Mouse (Mus musculus): Measurements from ENCODE around the gene Hs3st6.
"Not testable (repeated sequence)": the region's sequence is repeated elsewhere in the genome, so short reads cannot be mapped to it uniquely, and the experiment has no call there.

Hs3st6 gene

DNA sequence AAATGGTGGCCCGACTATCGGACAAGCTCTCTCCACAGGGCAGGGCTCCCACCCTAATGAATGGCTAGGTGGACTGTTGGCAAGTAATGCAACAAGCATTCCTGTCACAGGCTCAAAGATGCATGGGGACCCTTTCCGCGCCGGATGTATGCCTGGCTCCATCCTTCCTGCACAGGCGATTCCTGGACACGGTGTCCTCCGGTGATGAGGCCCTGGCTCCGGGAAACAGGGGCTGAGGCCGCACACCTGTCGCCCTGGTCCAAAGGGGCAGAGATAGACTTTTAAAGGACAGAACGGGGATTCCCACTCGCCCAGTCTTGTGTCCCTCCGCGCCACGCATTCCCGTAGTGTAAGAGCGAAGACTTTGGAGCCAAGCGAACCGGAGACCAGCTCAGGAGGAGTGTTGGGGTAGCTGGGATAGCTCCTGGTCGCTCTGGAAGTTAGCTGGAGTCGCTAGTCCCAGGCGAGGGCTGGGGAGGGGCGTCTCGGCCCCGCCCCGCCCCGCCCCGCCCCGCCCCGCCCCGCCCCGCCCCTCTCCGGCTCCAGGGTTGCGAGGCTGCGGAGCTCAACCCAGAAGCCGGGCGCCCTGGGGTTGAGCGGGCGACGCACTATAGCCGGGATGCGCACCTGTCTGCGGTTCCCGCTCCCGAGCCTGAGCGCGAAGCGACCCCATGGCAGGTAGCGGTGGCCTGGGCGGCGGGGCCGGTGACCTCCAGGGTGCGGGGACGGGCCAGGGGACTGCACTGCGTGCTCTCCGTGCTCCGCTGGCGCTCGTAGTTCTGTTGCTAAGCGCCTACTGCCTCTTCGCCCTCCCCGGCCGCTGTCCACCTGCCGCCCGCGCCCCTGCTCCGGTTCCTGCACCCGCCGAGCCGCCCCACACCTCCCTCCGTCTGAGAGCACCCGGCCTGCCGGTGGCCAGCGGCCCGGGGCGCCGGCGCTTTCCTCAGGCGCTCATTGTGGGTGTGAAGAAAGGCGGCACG, at the start of gene Hs3st6:
TSS of gene Hs3st6 (plus strand) at position 574 of the 980 bp plus-strand sequence.
- DNase-seq = no peak

DNA sequence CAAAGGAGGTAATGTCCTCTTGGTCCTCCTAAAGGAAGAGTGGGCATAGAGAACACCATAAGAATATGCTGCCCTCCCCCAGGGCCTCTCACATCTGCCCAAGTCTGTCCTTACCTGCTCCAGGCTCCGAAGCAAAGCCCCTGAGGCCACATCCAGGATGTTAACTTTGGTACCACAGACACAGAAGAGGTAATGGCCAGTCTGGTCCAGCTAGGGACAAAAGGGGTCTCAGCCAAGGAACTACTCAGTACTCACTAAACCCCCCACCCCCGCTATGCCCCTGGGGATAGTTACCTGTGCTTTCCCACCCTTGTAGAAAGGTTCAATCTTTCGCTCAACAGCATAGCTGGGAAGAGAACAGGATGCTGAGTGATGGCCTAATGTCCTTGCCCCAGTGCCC, 47.0 kb upstream of the Hs3st6 start:
- peak; percentile 31 for DNase-seq

DNA sequence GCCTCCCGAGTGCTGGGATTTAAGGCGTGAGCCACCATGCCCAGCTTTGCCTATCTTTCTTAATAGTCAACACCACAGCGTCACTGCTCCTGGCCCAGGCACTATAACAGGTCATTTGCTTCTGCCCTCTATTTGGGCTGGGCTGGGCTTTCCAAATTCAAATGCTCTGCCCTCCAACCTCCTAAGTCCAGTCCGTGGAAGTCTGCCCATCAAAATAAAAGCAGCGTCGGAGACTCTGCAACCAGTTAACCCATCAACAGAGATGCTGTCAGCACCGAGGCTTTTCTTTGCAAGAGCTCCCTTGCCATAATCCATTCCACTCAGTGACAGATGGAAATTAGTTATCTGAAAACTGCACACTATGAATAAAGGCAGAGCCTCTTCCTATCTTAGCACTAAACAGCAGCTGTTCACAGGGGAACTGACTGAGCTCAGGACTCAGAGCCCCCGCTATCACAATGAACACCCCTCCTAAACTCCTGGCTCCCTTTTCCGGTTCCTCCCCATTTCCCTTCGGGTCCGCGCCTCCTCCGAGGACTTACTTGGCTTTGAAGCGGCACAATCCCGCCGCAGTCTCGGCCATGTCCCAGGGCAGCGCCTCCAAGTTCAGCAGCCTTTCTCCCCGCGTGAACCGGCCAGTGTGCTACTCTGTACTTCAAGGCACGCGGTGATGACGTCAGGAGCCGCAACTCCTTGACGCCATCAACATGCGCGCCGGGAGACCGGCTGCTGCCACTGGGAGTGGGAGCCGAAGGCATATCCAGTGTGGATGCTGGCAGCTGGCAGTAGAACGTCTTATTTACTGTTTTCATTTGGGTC, 45.6 kb upstream of the Hs3st6 start, which contains the start of gene Tbl3:
TSS of gene Tbl3 (minus strand) at position 679 of the 819 bp plus-strand sequence.
- DNase-seq = peak; percentile 93

DNA sequence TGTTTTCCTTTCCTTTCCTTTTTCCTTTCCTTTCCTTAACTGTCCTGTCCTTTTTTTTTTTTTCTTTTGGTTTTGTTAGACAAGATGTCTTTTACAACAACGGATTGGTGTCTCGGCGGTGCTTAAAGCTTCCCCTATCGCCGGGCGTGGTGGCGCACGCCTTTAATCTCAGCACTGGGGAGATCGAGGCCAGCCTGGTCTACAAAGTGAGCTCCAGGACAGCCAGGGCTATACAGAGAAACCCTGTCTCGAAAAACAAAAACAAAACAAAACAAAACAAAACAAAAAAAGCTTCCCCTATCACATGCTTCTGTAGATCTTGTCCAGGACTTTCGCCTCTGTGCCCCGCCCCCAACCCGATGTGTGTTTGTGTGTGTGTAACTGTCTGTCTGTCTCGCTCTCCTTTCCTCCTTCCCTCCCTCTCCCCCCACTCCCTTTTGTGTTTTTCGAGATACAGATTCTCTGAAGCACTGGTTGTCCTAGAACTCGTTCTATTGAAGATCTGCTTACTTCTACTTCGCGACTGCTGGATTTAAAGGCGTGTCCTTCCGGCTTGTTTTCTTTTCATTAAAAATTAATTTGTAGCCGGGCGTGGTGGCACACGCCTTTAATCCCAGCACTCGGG, 44.9 kb upstream of the Hs3st6 start:
- no peak for DNase-seq

DNA sequence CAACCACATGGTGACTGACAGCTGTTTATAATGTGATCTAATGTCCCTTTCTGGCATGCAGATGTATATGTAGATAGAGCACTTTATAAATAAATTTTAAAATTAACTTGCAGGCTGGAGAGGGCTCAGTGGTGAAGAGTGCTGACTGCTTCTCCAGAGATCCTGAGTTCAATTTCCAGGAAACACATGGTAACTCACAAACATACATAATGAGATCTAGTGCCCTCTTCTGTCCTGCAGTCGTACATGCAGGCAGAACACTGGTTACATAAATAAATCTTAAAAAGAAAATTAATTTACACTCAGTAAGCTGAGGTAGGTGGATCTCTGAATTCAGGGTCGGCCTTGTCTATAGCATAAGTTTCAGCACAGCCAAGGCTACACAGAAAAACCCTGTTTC, 44.1 kb upstream of the Hs3st6 start:
- peak; percentile 53 for DNase-seq

DNA sequence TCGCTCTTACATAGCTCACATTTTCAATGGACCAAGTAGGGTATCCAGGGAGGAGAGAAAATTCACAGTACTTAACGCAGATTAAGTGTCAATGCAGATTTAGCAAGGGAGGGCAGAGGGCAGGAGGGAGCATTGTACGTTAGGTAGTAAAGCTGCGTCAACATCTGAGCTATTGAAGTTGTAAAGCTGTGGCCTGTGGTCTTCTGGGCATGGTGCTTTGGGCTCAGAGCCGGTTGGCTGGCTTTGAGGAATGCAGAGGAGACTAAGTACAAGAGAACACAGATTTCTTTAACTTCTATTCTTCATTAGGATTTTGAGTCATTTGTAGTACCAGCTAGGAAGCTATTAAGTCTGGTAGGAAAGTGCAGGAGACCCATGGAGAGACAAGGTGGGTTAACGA, 37.2 kb upstream of the Hs3st6 start:
- DNase-seq = no peak

DNA sequence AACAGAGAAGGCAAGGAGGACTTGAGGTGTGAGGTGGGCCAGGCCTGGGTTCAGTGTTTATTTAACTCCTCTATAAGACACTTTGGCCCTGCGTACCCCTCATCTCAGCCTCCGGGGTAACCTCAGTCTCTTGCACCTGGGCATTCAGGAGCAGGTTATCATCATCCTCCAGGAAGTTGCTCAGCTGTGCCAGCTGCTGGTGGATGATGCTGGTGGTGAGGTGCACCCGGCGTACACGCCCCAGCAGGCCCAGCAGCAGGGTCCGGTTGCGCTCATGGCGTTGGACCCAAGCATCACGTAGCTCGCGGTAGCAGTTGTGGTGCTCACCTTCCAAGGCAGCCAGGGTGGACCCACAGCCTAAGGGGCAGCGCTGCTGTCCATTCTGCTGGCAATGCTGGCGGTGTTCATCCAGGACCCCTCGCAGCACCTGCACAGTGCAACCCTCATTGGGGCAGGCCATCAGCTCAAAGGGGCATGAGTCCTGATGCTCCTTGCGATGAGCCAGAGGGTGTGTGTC, 36.6 kb upstream of the Hs3st6 start:
- no peak for DNase-seq

DNA sequence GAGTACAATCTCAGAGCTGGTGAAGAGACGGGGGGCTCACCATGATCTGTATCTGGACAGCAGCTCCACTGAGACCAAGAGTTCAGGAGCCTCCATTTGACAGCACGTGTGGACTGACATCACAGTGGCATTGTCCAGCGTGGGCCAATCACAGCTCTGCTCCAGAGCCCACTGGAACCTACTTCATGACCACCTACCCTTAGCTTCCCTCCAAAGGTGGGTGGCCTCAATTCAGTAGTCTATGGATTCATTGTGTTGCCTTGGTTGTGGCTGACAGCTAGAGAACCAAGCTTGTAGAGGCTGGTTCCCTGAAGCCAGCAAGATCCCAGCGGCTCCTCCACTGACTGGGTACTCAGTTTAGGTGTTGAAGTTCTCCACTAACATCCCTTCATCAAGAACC, 34.8 kb upstream of the Hs3st6 start, which contains the start of the genes Rnf151 and Rps2:
TSS of gene Rnf151 (minus strand) at position 121 of the 400 bp plus-strand sequence.
TSS of gene Rps2 (plus strand) at position 174 of the 400 bp plus-strand sequence.
- DNase-seq = no peak

DNA sequence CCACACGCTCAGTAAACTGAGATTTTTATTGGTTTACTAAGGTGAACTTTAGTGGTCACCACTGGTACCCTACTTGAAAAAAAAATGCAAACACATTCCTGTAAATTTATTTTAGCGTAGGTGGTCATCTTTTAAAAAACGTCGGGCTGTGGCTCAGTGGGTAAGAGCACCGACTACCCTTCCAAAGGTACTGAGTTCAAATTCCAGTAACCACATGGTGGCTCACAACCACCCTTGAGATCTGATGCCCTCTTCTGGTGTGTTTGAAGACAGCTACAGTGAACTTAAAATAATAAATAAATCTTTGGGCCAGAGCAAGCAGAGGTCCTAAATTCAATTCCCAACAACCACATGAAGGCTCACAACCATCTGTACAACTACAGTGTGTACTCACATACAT, 33.9 kb upstream of the Hs3st6 start:
- DNase-seq = not testable (repeated sequence)

DNA sequence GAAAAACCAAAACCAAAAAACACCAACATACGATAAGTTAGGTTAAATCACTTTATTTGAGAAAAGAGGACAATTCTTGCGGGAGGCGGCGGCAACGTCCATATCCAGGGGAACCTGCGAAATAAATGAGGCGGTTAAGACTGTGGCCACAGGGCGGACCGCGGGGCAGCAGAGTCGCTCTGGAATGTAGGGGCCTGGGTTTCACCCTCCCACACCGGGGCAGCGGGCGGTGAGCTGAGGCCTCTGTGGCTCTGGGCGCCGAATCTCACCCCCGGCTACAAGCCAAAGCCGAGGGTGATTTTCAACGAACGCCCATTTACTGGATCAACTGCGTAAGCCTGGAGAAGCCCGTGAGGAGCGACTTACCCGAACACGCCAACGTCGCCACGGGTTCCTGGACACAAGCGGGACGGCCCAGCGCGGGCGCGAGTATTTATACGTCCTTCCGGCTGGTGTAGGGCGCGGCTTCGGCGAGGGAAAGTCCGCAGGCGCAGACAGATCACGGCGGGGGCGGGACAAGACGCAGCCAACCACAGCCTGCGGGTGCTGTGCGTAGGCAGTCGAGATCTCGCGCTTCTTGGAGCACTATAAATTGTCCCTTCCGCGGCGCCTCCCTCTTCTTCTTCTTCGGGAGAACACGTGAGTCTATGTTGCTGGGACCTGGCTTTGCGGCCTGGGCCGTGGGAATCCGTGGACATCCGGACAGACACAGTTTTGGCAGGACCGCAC, 33.1 kb upstream of the Hs3st6 start:
- peak; percentile 97 for DNase-seq

DNA sequence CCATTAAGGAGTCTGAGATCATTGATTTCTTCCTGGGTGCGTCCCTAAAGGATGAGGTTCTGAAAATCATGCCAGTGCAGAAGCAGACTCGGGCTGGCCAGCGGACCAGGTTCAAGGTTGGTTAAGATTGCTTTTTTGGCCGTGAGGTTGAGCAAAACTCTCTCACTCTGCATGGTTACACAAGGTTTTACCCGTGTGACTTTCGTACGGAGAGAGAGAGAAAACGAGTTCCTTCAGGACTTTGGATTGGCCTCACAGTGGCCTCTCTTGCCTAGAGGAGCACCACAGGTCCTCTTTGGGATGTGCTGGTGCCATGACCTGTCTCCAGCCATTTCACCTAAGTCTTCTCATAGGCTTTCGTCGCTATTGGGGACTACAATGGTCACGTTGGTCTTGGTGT, 32.2 kb upstream of the Hs3st6 start:
- not testable (repeated sequence) for DNase-seq

DNA sequence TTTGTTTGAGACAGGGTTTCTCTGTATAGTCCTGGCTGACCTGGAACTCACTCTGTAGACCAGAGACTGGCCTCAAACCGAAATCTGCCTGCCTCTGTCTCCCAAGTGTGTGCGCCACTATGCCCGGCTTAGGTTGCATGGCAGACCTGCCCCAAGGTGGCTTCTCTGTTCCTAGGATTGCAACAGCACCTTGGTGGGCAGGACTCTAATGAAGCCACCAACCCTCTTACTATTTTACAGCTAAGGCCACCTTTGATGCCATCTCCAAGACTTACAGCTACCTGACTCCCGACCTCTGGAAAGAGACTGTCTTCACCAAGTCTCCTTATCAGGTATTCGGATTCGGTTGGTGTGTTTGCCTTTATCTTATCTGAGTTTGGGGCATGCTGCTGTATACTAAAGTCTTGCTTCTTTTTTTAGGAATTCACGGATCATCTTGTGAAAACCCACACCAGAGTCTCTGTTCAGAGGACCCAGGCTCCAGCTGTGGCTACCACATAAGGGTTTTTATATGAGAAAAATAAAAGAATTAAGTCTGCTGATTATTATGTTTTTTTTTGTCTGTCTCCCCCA, 31.3 kb upstream of the Hs3st6 start:
- not testable (repeated sequence) for DNase-seq

DNA sequence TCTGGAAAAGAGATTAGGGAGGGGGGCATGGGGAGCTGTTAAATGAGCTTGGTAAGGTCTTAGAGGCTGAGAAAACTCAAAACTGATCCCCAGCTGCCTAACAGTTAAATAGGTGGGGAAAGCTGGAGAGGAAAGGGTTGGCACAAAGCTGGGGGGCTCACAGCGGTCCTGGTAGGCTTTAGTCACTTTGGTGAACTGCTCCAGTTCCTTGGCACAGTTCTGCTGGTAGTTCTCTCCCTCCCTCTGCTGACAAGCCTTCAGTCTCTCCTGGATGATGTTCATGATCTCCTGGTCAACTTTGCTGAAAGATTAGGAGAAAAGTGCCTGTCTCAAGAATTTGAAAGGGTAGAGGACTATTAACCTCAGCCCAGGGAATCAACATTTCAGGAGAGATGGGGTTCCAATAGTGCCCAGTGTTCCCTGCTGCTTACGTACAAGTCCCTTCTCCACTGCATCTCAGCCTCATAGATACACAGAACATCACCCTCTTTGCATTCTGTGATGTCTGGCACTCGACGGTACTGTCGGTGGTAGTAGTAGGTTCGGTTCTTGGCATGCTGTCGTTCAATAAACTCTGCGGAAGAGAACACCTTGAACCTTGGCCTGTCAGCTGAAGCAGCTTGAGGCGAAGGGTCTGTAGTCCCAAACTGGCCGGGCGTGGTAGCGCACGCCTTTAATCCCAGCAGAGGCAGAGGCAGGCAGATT, 30.4 kb upstream of the Hs3st6 start:
- DNase-seq = no peak

DNA sequence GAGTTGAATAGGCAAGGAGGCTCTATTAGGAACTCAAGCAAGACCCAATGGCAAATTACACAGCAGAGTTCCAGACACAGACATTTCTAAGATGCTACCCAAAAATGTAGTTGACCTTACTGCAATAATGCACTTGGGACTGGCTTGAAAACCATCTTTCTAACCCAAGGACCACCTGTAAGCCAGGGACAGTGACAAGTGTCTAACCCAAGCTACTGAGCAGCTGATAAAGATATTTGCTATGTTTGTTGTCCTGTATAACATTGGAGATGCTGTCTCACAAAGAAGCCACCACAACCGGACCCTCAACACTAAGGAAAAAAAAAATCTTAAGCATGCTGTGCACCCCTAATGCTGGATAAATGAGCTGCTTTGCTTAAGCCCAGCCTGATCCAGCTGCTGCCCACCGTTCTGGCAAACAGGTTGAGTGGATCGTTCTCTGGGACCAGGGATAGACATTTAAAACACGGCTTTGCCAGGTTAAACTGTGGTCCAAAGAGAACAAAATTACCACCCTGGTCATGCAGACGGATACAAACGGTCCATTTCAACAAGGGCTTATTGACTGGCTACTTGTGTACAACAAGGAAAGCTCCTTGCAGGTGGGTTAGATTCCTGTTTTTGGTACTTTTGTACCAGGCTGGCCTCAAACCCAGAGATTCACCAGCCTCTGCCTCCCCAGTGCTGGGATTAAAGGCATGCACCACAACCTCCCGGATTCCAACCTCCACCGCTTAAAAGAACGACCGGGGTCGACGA, 29.5 kb upstream of the Hs3st6 start:
- no peak for DNase-seq

DNA sequence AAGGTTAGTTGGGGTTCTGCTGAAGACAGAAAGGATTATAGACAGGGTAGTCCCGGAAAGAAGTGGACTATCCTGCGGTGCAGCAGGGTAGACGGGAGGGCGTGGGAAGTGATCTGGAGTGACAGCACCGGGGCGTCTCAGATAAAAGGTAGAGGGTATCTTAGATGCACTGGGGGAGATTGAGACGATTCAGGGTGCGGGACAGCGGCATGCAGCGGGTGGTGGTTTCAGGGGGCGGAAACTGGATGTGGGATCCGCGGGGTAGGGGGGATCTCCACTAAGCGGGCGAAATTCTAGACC, 29.0 kb upstream of the Hs3st6 start:
- no peak for DNase-seq

DNA sequence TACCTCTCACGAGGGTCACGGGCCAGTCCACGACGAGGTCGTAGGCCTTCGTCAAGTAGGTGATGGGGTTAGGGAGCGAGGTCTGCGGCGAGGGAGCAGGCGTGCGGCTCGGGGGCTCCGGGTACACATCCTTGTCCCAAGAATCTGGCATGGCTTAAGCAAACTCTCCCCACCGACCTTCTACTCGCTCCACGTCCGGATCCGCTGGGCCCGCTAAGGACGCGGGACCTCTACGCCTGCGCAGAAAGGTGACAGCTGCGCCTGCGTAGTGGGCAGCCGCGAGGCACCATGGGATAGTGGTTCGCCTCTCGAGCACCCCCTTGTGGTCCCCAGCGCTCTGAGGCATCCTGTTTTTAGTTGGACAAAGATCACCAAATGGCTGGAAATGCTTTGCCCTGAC, 28.6 kb upstream of the Hs3st6 start, which contains the start of gene Ndufb10:
TSS of gene Ndufb10 (minus strand) at position 295 of the 400 bp plus-strand sequence.
- peak; percentile 97 for DNase-seq

DNA sequence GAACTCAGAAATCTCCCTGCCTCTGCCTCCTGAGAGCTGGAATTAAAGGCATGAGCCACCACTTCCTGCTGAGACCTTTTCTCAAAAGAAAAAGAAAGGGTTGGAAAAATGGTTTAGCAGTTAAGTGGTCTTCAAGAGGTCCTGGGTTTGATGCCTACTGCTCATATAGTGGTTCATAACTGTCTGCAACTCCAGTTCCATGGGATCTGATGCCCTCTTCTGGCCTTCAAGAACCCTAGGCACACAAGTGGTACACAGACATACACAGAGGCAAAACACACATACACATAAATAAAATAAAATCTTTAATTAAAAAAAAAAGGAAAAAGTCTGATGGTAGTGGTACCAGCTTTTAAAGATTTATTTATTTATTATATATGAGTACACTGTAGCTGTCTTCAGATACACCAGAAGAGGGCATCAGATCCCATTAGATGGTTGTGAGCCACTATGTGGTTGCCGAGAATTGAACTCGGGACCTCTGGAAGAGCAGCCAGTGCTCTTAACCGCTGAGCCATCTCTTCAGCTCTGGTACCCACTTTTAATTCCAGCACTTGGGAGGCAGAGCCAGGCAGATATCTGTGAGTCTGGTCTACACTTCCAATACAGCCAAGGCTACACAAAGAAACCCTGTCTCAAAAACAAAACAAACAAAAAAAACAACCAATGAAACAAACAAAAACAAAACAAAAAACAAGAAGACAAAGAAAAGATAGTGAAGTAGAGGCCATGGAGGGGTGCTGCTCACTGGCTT, 27.0 kb upstream of the Hs3st6 start:
- DNase-seq = no peak

DNA sequence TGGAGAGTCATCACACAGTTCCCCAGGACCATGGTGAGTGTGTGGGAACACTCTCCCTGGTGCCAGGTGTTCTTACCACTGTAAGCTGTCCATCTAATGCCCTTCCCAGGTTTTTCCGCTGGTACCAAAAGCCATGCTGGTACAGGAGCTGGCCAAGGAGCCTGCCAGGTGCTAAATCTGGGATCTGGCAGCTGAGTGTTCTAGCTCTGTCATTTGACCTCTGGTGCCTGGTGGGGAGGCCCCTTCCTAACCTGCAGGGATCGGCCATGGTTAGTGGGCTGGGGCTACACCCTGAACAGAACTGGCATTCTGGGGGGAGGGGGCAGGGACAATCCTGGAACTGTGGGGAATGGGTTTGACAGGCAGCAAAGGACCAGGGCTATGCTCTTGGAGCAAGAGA, 25.2 kb upstream of the Hs3st6 start, which contains the start of gene Rpl3l:
TSS of gene Rpl3l (plus strand) at position 203 of the 400 bp plus-strand sequence.
- DNase-seq = no peak

DNA sequence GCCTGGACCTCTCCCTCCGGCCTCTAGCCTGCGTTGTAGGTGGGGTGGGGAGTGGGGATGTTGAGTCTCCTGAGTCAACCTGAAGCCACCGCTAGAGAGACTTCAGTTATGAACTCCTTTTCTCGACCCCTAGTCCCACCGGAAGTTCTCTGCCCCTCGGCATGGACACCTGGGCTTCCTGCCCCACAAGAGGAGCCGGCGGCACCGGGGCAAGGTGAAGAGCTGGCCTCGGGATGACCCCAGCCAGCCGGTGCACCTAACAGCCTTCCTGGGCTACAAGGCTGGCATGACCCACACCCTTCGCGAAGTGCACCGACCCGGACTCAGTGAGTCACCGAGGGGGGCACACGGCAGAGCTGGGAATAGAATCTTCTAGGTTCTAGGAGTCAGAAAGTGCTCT, 24.6 kb upstream of the Hs3st6 start:
- DNase-seq = no peak
